Mouse (Mus musculus): ENCODE measurements around the gene Cd28. TPM values are rescaled to one million over a fixed set of nuclear protein-coding genes. Genes with fewer than 3 reads are reported as not detected.

The Cd28 gene
- polyA plus RNA-seq, 1 experiment from 2014 or later, result 0.03 TPM

GRCm38 (mm10) chr1:60750201-60750765 is 33.7 kb downstream of the Cd28 start:
- 0 out of 2 replicates have a peak, but pooled peaks cover 2% of the 10 kb centered on the region for H3K4me1 ChIP-seq (replicated peaks)
- WGBS (ENCODE audit: insufficient replicate concordance), result 75% methylated on average over 6 of the region's 6 CpGs
- H3K27ac ChIP-seq (replicated peaks), result no peak overlapping the region
- no peak overlapping the region for H3K4me2 ChIP-seq
- no peaks in the 10 kb centered on the region for H3K27me3 ChIP-seq
- H3K9me3 ChIP-seq (replicated peaks), result no peaks in the 10 kb centered on the region
- ATAC-seq (ENCODE audit: insufficient read depth), result no peak
- H3K36me3 ChIP-seq (replicated peaks), result no peaks in the 10 kb centered on the region
- H3K9ac ChIP-seq, result no peak overlapping the region
- H3K4me3 ChIP-seq (replicated peaks), result no peak overlapping the region

GRCm38 (mm10) chr1:60751011-60751410 is 34.4 kb downstream of the Cd28 start:
- no peak for ATAC-seq (ENCODE audit: insufficient read depth)
- H3K4me1 ChIP-seq (replicated peaks), result no peaks in the 10 kb centered on the region
- WGBS (ENCODE audit: insufficient replicate concordance), result 47% methylated on average over 4 of the region's 4 CpGs

GRCm38 (mm10) chr1:60752986-60753385 is 36.4 kb downstream of the Cd28 start:
- Histone ChIP-seq H3K4me1 (replicated peaks) (no peaks in the 10 kb centered on the region), H3K27ac (replicated peaks) (no peak overlapping the region), H3K9ac (no peak overlapping the region), H3K4me2 (no peak overlapping the region), H3K36me3 (replicated peaks) (no peaks in the 10 kb centered on the region), H3K27me3 (no peaks in the 10 kb centered on the region), H3K9me3 (replicated peaks) (no peaks in the 10 kb centered on the region), H3K4me3 (replicated peaks) (no peak overlapping the region)
- WGBS (ENCODE audit: insufficient replicate concordance), result 61% methylated on average over 1 of the region's 1 CpGs
- ATAC-seq (ENCODE audit: insufficient read depth), result no peak

More at GRCm38 (mm10) chr1:60751011-60751410, 34.4 kb downstream of the Cd28 start:
- H3K9ac ChIP-seq, result no peak overlapping the region
- no peaks in the 10 kb centered on the region for H3K9me3 ChIP-seq (replicated peaks)
- no peak overlapping the region for H3K4me2 ChIP-seq
- no peaks in the 10 kb centered on the region for H3K36me3 ChIP-seq (replicated peaks)
- H3K4me3 ChIP-seq (replicated peaks), result no peak overlapping the region
- no peak overlapping the region for H3K27ac ChIP-seq (replicated peaks)
- H3K27me3 ChIP-seq, result no peaks in the 10 kb centered on the region

GRCm38 (mm10) chr1:60753981-60754380 is 37.4 kb downstream of the Cd28 start:
- Histone ChIP-seq H3K9me3 (replicated peaks) (no peaks in the 10 kb centered on the region), H3K4me1 (replicated peaks) (no peaks in the 10 kb centered on the region), H3K27me3 (no peaks in the 10 kb centered on the region), H3K4me3 (replicated peaks) (no peak overlapping the region), H3K36me3 (replicated peaks) (no peaks in the 10 kb centered on the region), H3K4me2 (no peak overlapping the region), H3K9ac (no peak overlapping the region), H3K27ac (replicated peaks) (no peak overlapping the region)
- no peak for ATAC-seq (ENCODE audit: insufficient read depth)
- WGBS (ENCODE audit: insufficient replicate concordance), result 77% methylated on average over 12 of the region's 12 CpGs

DNA sequence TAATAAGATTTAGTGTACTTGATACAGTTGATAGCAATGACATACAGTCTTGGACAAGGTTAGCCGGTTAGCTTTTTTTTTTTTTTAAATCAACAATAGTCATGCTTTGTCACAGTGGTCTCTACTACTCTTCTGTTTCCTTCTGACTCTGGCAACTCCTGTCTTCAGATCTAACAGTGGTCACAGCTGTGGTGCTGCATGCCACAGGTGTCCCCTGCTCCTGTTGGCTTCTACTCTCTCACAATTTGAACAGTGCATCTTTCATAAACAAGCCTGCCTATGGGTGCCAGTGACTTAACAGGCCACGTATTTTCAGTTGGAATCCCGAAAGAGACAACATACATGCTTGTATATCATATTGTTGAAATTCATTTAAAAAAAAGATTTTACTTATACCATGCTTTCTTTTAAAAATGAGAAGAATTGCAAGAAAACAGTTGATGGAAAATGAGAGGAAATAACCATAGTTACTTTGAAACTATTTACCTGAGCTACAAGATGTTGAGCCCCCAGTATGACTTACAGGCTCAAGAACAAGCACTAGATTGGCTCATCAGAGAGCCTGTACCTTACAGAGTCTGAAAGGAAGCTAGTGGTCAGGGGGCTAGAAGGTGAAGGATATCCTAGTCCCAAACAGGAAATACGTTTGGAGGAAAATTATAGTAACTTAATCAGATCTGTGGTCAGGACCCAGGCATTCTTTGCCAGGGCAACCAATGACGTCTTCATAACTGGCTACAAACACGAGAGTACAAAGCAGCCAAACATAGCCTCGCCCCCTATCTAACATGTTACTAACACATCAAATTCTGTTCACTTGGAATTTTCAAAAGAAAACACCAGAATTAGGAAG is 39.0 kb downstream of the Cd28 start:
- ATAC-seq (ENCODE audit: insufficient read depth), result no peak
- no peak overlapping the region for H3K27ac ChIP-seq (replicated peaks)
- no peaks in the 10 kb centered on the region for H3K36me3 ChIP-seq (replicated peaks)
- H3K27me3 ChIP-seq, result no peaks in the 10 kb centered on the region
- no peak overlapping the region for H3K9ac ChIP-seq
- H3K4me2 ChIP-seq, result no peak overlapping the region
- WGBS (ENCODE audit: insufficient replicate concordance), result 35% methylated on average over 7 of the region's 7 CpGs
- no peak overlapping the region for H3K4me3 ChIP-seq (replicated peaks)
- H3K9me3 ChIP-seq (replicated peaks), result no peaks in the 10 kb centered on the region
- H3K4me1 ChIP-seq (replicated peaks), result no peaks in the 10 kb centered on the region

- Histone ChIP-seq H3K27ac (replicated peaks) (no peak overlapping the region), H3K27me3 (no peaks in the 10 kb centered on the region), H3K9me3 (replicated peaks) (no peaks in the 10 kb centered on the region), H3K4me1 (replicated peaks) (no peaks in the 10 kb centered on the region), H3K9ac (no peak overlapping the region), H3K4me3 (replicated peaks) (no peak overlapping the region), H3K4me2 (no peak overlapping the region), H3K36me3 (replicated peaks) (no peaks in the 10 kb centered on the region)
- no peak for ATAC-seq (ENCODE audit: insufficient read depth)
- WGBS (ENCODE audit: insufficient replicate concordance), result 70% methylated on average over 2 of the region's 2 CpGs
These were observed 41.0 kb downstream of the Cd28 start for GRCm38 (mm10) chr1:60757631-60758030.

DNA sequence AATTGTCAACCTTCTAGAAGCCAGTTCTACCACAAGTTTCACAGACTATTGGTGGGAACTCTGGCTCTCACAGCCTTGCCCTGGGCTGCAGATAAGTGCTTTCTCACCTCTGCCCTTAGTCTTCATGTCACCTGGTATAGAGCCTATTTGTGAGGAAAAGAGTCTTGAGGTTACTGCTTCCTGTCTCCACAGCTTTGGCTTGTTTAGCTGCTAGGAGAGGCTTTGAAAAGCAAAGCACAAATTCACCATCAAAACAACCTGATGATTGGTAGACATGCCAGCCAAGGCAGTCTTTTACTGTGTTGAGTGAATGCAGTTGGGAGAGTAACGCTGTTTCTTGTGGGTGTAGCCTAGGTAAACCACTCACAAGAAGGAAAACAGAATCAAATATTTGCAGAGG is 41.6 kb downstream of the Cd28 start:
- Histone ChIP-seq H3K9ac (no peak overlapping the region), H3K4me3 (replicated peaks) (no peak overlapping the region), H3K27me3 (no peaks in the 10 kb centered on the region), H3K9me3 (replicated peaks) (no peaks in the 10 kb centered on the region), H3K4me1 (replicated peaks) (no peaks in the 10 kb centered on the region), H3K27ac (replicated peaks) (no peak overlapping the region), H3K4me2 (no peak overlapping the region), H3K36me3 (replicated peaks) (no peaks in the 10 kb centered on the region)
- WGBS (ENCODE audit: insufficient replicate concordance), result 58% methylated on average over 1 of the region's 1 CpGs
- ATAC-seq (ENCODE audit: insufficient read depth), result no peak

GRCm38 (mm10) chr1:60759563-60760335 is 43.1 kb downstream of the Cd28 start:
- Histone ChIP-seq H3K27me3 (no peaks in the 10 kb centered on the region), H3K9ac (no peak overlapping the region), H3K4me1 (replicated peaks) (no peaks in the 10 kb centered on the region), H3K36me3 (replicated peaks) (no peaks in the 10 kb centered on the region), H3K9me3 (replicated peaks) (no peaks in the 10 kb centered on the region), H3K27ac (replicated peaks) (no peak overlapping the region), H3K4me3 (replicated peaks) (no peak overlapping the region), H3K4me2 (no peak overlapping the region)
- ATAC-seq (ENCODE audit: insufficient read depth), result no peak
- WGBS (ENCODE audit: insufficient replicate concordance), result 50% methylated on average over 7 of the region's 7 CpGs

DNA sequence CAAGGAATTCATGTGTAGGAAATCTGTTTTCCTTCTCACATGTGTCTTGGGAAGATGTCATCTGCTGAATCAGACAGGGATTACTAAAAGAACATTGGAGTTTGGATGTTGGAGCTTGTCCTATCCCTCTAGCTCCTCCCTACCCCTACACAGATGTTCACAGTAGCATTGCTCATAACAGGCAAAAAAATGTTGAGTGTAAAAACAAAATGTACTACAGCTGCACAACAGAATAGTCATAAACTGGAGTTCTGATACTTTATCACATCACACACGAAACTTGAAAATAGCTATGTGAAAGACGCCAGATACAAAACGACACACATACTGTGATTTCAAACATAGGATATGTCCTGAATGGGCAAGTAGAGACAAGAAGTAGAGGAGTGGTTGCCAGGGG is 43.9 kb downstream of the Cd28 start:
- Histone ChIP-seq H3K27me3 (no peaks in the 10 kb centered on the region), H3K4me2 (no peak overlapping the region), H3K4me3 (replicated peaks) (no peak overlapping the region), H3K4me1 (replicated peaks) (no peaks in the 10 kb centered on the region), H3K9ac (no peak overlapping the region), H3K27ac (replicated peaks) (no peak overlapping the region), H3K36me3 (replicated peaks) (no peaks in the 10 kb centered on the region), H3K9me3 (replicated peaks) (no peaks in the 10 kb centered on the region)
- 68% methylated on average over 3 of the region's 3 CpGs for WGBS (ENCODE audit: insufficient replicate concordance)
- ATAC-seq (ENCODE audit: insufficient read depth), result no peak

GRCm38 (mm10) chr1:60761528-60762171 is 45.0 kb downstream of the Cd28 start:
- H3K36me3 ChIP-seq (replicated peaks), result no peaks in the 10 kb centered on the region

DNA sequence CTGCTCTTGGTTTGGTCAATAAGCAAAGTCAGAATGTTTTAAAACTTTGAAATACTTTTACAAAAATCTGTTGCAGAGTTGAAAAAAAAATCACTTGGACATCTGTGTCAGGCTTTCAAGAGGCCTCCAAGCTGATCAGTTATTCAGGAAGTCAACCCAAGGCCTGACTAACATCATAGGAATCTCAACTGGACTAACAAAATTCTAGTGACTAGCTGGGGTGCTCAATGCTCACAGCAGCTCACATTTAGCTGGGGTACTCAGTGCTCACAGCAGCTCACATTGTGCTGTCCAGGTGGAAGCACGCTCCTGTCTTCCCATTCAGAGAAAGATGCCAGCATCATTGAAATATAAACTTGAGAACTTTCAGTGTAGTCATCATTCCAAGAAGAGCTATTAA is 45.9 kb downstream of the Cd28 start:
- Histone ChIP-seq H3K9me3 (replicated peaks) (no peaks in the 10 kb centered on the region), H3K4me2 (no peak overlapping the region), H3K27ac (replicated peaks) (no peak overlapping the region), H3K9ac (no peak overlapping the region), H3K4me1 (replicated peaks) (no peaks in the 10 kb centered on the region), H3K4me3 (replicated peaks) (no peak overlapping the region), H3K36me3 (replicated peaks) (no peaks in the 10 kb centered on the region), H3K27me3 (no peaks in the 10 kb centered on the region)
- 68% methylated on average over 1 of the region's 1 CpGs for WGBS (ENCODE audit: insufficient replicate concordance)
- ATAC-seq (ENCODE audit: insufficient read depth), result no peak

More at GRCm38 (mm10) chr1:60761528-60762171, 45.0 kb downstream of the Cd28 start:
- no peak for ATAC-seq (ENCODE audit: insufficient read depth)
- Histone ChIP-seq H3K9me3 (replicated peaks) (no peaks in the 10 kb centered on the region), H3K27me3 (no peaks in the 10 kb centered on the region), H3K4me1 (replicated peaks) (no peaks in the 10 kb centered on the region), H3K4me3 (replicated peaks) (no peak overlapping the region), H3K27ac (replicated peaks) (no peak overlapping the region), H3K9ac (no peak overlapping the region), H3K4me2 (no peak overlapping the region)
- 73% methylated on average over 3 of the region's 3 CpGs for WGBS (ENCODE audit: insufficient replicate concordance)

Data from liver, embryonic 15.5 days (tissue).